Mouse (Mus musculus) layer of hippocampus, adult 9-11 months (tissue): Measurements from ENCODE around the gene Rap2b.

Experiments
- DNase-seq: peaks from one replicate; pipeline ENCODE4 v3.0.0; 2022

The Rap2b gene

DNA sequence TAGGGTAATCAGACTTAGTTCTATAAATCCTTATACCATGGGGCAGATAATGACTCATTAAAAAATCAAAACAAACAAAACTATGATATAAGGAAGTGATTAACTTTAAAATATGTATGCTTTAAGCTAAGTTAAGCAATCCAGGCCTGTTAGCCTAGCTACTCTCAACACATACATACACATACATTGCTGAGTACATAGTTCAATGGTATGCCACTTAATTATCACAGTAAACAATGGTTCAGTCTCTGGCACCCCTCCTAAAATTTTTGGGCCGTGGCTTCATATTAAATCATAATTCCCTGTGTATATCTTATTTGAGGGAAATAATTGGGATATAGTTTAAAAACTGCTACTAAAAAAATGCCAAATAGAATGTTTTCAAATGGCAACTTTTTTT, at the start of gene Rap2b:
Rap2b (plus strand) TSS at position 301 of the 400 bp plus-strand sequence.
- no peak for DNase-seq

DNA sequence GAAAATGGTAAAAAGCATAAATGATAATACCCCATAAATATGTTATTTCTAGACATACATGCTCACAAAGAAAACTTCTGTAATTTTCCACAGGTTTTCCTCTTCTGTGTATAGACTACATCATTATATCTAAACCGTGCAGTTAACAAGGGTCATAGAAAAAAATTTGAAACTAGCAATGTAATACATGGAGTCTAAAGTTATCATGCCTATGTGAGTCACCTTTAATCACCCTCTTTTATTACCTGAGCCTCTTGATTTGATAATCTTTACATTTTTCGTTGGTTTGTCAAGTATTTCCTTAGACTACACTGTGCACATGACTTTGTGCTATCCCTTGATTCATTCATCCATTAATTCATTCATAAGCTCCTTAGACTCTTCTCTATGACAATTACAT, 46.4 kb upstream of the Rap2b start:
- DNase-seq: no peak

DNA sequence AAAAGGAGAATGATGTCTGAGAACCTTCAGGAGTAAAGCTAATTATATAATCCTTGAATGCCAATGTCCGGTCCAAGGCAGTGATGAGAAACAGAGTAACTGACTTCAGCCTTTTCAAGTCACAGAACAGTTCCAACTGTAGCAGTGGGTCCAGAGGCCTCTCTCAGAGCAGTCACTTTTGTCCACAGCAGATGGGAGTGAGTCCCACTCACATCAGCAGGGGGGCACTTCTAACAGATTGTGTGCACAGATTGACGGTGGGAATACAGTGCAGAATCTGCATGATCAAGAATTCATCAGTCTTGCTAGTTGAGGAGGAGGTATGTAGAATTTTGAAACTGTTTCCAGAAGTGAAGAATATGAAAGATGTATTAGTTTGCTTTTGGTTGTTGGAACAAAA, 41.4 kb upstream of the Rap2b start:
- DNase-seq: peak; percentile 61

DNA sequence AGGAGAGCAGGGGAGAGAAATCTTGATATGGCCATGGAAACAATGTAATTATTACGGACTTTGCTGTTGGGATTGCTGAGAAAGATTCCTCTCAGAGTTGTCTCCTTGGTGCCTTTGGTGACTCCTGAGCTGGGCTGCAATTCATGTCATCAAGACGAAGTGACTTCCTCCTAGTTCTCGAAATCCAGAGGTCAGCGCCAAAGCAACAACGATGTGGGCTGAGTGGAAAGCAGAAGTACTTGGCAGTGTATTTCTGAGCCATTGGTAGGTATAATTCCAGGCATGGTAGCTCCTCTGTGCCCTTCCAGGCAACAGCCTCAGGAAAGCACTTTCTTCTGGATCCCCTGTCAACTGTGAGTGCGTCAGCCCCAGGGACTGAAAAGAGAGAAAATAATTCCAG, 39.8 kb upstream of the Rap2b start:
- DNase-seq: no peak

- DNase-seq: no peak
Observed at GRCm38 (mm10) chr3:61336205-61336604, 25.2 kb upstream of the Rap2b start.

DNA sequence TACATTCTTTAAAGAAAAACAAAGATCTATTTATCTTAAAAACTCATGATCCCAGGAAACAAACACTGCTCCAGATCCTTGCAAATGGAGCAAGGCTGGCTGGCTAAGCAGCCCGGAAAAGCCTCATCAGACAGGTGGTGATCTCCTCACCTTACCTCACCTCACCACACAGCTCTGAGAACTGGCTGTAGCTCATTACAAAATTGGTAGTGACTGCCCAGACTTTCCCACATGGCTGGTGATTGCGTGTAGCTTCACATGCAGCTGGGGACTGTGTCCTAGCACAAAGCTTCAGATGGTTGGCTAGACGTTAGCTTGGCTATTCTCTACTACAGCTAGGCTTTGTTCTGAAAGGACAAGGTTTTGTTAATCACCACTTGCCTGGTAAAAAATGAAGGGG, 24.2 kb upstream of the Rap2b start:
- DNase-seq: no peak

DNA sequence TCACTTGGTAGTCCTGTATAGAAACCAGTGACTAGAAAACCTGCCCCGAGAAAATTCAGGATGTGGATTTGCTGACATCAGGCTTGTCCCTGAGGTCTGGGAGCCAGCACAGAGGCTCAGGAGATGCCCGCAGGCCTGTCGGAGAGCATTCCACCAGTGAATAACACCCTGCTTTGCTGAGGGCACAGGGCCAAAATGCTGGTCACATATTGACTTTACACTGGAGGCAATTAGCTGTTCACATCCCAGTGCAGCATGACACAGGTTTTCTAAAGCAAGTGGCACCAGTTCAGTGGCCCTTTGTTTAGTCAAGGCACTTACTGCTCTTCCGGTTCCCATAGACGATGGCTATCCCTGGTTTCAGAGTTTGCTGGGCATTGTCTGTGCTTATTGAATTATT, 21.1 kb upstream of the Rap2b start:
- DNase-seq: no peak

- DNase-seq: no peak
Observed at GRCm38 (mm10) chr3:61344031-61344430, 17.4 kb upstream of the Rap2b start.

DNA sequence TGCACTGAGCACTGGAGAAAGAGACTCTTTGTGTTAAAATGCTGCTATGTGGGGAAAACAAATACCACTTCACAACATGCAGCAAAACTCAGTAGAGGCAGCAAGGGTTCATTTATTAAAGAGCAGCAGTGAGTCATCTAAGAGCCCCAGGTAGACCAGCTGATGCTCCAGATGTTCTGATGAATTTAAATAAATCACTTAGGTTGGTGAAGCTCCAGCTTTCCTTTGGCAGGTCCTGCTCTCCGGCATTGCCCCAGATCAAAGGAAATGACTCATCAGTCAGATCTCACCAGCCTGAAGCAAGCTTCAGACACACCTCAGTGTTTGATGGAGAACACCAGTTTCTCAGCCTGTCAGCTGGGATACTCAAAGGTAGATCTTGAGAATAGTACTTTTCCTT, 15.8 kb upstream of the Rap2b start:
- no peak for DNase-seq

GRCm38 (mm10) chr3:61348036-61348614, 13.3 kb upstream of the Rap2b start:
- no peak for DNase-seq

GRCm38 (mm10) chr3:61349433-61349832, 12.0 kb upstream of the Rap2b start:
- no peak for DNase-seq

GRCm38 (mm10) chr3:61355464-61355863, 6.0 kb upstream of the Rap2b start:
- no peak for DNase-seq

DNA sequence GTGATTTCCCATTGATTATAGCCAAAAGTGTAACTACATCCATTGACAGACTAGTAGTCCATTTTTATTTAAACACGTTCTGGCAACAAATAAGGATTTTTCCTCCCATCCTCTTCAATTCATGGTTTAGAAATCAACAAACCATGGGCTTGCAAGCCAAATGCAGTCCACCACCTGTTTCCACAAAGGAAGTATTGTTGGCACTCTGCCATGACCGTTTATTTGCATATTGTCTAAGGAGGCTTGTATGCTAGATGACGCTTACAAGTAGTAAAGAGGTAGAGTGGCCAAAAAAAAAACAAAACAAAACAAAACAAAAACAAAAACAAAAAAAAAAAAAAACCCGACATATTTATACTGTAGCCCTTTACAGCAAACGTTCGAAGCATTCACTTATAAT, 3.3 kb upstream of the Rap2b start:
- DNase-seq: no peak

DNA sequence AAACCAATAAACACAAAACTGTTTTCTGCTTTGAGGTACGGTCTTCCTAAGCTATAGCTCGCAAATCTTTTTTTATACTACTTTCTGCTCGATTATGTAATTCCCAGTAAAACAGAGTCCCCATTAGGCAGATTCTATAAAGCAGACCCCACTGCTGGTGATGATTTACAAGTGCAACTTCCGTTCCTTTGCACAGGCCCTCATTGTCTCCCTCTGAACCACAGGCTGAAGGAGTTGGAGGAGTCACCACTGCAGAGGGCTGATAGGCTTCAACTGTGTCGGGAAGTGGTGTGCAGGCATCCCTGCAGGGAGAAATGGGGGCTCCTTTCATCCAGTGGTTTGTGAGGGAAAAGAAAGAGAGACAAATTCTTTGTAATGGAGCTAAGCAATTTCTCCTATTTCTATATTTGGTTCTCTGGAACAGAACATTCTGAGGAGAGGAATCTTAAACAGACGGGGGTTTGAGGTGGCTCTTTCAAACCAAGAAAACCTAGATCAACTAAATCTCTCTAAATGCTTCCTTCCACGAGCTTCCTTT, 2.6 kb upstream of the Rap2b start:
- no peak for DNase-seq

- DNase-seq: no peak
Observed at GRCm38 (mm10) chr3:61362821-61363160, 1.4 kb downstream of the Rap2b start.

GRCm38 (mm10) chr3:61363161-61363988, 1.9 kb downstream of the Rap2b start:
- DNase-seq: peak; percentile 98

DNA sequence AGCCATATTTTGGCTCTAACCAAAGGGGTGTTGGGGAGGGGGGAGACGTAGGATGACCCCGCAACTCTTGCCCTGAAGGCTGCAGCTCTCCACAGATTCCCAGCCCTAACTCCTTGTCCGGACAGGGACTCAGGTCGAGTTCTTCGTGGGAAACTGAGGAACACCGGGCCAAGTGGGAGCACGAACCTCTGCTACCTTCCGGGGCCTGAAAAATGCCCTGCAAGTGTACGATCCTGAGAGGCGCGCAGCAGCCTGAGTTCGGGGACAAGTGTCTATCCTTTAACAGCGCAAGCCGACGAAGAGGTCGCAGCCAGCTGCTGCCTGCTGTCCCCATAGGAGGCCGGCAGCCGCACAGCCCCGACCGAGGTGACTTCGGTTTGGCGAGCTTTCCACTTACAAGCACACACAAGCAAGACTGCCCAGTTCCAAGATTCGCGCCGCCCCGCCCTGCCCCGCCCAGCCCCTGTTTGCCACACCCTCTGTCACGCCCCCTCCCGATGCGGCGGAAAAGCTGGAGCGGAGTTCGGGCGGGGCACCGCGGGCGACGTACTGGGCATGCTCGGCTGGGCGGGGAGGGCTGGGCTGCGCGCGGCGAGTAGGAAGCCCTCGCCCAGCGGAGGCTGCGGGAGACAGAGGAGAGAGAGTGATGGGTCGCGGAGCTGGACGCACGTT, 2.7 kb downstream of the Rap2b start:
- peak; percentile 94 for DNase-seq

GRCm38 (mm10) chr3:61364661-61364977, 3.2 kb downstream of the Rap2b start:
- no peak for DNase-seq

- DNase-seq: peak; percentile 46
Observed at GRCm38 (mm10) chr3:61364978-61365778, 3.7 kb downstream of the Rap2b start.

DNA sequence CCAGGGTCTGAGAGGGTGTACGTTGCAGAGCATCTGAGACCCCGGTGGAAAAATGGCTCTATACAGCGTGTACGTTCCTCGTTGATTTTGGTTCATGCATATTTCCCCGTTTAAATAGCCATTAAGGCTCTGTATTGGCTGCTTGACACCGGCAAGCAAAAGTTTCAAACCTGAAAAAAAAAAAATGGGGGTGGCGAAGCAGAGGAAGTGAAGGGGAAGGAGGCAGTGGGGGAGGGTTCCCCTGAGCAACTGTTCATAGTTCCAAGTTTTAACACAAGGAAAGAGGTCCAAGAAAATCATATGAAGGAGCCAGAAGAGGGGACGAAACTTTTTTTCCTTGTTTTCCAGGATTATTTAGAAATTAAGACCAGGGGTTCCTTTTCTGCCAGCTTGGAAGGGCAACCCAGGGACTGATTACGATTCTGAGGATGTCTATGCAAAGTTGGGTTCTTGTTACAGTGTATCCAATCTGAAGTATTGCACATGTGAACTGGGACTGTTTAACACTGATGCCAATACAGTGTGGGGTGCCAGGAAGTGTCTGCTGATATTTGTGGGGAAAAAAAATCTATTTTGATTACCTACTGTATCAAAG, 4.4 kb downstream of the Rap2b start, which contains the start of gene B430305J03Rik:
B430305J03Rik (minus strand) TSS at position 173 of the 595 bp plus-strand sequence.
- peak; percentile 30 for DNase-seq

GRCm38 (mm10) chr3:61368446-61368845, 7.0 kb downstream of the Rap2b start:
- no peak for DNase-seq

DNA sequence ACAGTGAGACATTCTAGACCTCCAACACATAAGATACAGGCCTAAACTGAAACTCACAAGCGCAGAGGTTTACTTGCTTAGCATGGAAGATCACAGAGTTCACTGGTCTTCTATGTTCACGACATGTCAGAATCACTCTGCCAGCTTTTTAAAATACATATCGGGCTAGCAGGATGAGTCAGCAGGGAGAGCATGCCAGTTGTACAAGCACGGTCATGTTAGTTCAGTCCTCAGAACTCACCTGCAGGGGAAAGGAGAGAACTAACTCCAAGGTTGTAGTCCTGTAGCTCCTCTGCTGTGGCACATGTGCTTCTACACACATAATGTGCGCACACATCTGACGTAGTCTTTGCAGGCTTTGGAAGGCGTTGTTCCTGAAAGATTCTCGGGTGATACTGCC, 14.6 kb downstream of the Rap2b start:
- no peak for DNase-seq

DNA sequence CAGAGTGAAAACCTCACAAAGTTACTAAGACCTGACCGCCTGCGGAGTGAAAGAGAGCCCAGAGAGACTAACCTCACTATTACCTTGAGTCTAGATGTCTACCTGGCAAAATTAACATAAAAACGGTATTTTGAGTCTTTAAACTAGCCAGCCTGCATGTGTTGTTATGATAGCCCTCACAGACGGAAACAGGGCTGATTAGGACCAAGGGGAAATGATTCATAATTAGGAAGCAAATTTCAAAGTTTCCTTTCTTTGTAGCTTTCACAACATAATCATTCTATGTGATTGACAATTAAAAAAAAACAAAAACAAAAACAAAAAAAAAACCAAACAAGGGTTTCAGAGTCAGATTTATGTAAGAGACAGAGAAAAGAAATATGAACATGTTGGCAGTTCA, 24.9 kb downstream of the Rap2b start:
- no peak for DNase-seq
